Comparison of ENCODE assay signal across 7 mouse cellular contexts in the genomic region with DNA sequence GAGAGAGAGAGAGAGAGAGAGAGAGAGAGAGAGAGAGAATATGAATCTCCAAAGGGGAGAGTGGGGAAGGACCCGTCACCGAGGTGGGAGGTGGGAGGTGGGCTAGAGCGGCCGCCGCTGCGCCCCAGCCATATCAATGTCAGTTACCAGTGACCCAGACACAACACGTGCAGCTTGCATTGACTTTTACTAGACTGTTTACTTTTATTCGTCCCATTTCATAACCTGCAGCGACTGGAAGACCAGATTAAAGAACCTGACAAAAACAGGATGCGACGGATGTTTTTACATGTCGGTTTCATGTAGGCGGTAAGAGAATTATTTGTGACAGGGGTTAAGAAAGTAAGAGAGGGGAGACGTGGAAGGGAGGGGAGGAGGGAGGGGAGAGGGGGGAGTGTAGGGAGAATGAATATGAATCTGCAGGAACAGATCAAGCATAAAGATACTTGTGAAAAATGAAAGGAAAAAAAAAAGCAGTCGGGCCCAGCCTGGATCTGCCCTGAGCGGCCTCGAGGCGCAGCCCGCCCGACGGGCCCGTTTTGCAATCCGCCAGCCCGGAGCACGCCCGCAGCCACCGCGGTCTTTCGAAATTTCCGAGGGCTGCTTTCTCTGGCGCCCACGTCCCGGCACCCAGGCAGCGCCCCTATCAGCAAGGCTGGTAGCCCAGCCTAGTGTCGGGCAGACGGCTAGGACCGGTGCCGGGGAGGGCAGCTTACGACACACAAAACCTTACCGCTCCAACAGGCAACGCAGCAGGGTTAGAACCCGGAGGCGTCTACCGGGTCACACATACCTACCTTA. TPM values are rescaled to one million over a fixed set of nuclear protein-coding genes. Genes with fewer than 3 reads are reported as not detected.
DNase-seq lines count a peak whose midpoint lies in the region; ATAC-seq and TF ChIP-seq lines count a peak whose summit lies in the region.

No protein-coding gene starts in this region.

- TF ChIP-seq POLR2A in ES-Bruce4 (IDR thresholded peaks at IDR 0.05; ENCODE audit: insufficient read depth, low read length), result no peak

- DNase-seq in adrenal gland, adult (ENCODE audit: inconsistent age in 2 of 2, low spot score in 1 of 2), result peak; percentile 30 to 78
- DNase-seq in hindbrain, postnatal 0 days (ENCODE audit: low spot score), result peak; percentile 18
- DNase-seq in neural tube, embryonic 11.5 days (ENCODE audit: low spot score), result peak; percentile 58
- no peak for DNase-seq in right cerebral cortex, postnatal 25 days

- peaks cover 25% of the 10 kb centered on the region for H3K27me3 ChIP-seq in ES-Bruce4 (ENCODE audit: control insufficient read depth, insufficient read depth, low read length, poor library complexity, severe bottlenecking)
- peaks cover 44% of the 10 kb centered on the region for H3K27me3 ChIP-seq in forebrain, embryonic 13.5 days
- peaks cover 22% of the 10 kb centered on the region for H3K27me3 ChIP-seq in hindbrain, postnatal 0 days (ENCODE audit: insufficient read depth, low read length)
- H3K27me3 ChIP-seq in liver, embryonic 16.5 days (ENCODE audit: control insufficient read depth, insufficient read depth, low read depth, low read length), result peaks cover 64% of the 10 kb centered on the region
- peaks cover 14% of the 10 kb centered on the region for H3K27me3 ChIP-seq in neural tube, embryonic 11.5 days (ENCODE audit: control insufficient read depth, insufficient read depth, low read length)

- H3K9me3 ChIP-seq in ES-Bruce4 (replicated peaks; ENCODE audit: control insufficient read depth, insufficient read depth, low read length, poor library complexity, severe bottlenecking), result no peaks in the 10 kb centered on the region
- H3K9me3 ChIP-seq in forebrain, embryonic 13.5 days (replicated peaks), result no peaks in the 10 kb centered on the region
- no peaks in the 10 kb centered on the region for H3K9me3 ChIP-seq in hindbrain, postnatal 0 days (ENCODE audit: low read length)
- H3K9me3 ChIP-seq in liver, embryonic 16.5 days (replicated peaks; ENCODE audit: control insufficient read depth, low read length), result no peaks in the 10 kb centered on the region
- H3K9me3 ChIP-seq in neural tube, embryonic 11.5 days (ENCODE audit: control insufficient read depth, low read length), result no peaks in the 10 kb centered on the region

- no peak overlapping the region for H3K27ac ChIP-seq in ES-Bruce4 (ENCODE audit: insufficient read depth, low read length)
- no peak overlapping the region for H3K27ac ChIP-seq in forebrain, embryonic 13.5 days
- H3K27ac ChIP-seq in hindbrain, postnatal 0 days, result no peak overlapping the region
- H3K27ac ChIP-seq in liver, embryonic 16.5 days (ENCODE audit: low read length), result no peak overlapping the region
- H3K27ac ChIP-seq in neural tube, embryonic 11.5 days (ENCODE audit: low read depth, low read length), result no peak overlapping the region

- TF ChIP-seq CTCF in ES-Bruce4 (IDR thresholded peaks at IDR 0.05; ENCODE audit: low read depth, low read length), result no peak
- no peak for TF ChIP-seq CTCF in hindbrain, postnatal 0 days (IDR thresholded peaks at IDR 0.05; ENCODE audit: low read depth)

- H3K4me3 ChIP-seq in ES-Bruce4 (ENCODE audit: low read depth, low read length), result peak overlapping the region; percentile 40
- peak overlapping the region; percentile 59 for H3K4me3 ChIP-seq in forebrain, embryonic 13.5 days
- peak overlapping the region; percentile 62 for H3K4me3 ChIP-seq in hindbrain, postnatal 0 days (ENCODE audit: low read length)
- H3K4me3 ChIP-seq in liver, embryonic 16.5 days (ENCODE audit: low read depth, low read length), result peak overlapping the region; percentile 62
- peak overlapping the region; percentile 53 for H3K4me3 ChIP-seq in neural tube, embryonic 11.5 days (ENCODE audit: low read depth, low read length)

- no peak for TF ChIP-seq EP300 in ES-Bruce4 (IDR thresholded peaks at IDR 0.05; ENCODE audit: insufficient read depth, low read depth, low read length)

- H3K9ac ChIP-seq in ES-Bruce4 (ENCODE audit: low read depth, poor library complexity, severe bottlenecking), result 0 out of 2 replicates have a peak overlapping the region, but pooled peaks have one; percentile 18
- H3K9ac ChIP-seq in forebrain, embryonic 13.5 days, result peak overlapping the region; percentile 56
- no peak overlapping the region for H3K9ac ChIP-seq in hindbrain, postnatal 0 days (replicated peaks; ENCODE audit: low read length)
- peak overlapping the region; percentile 31 for H3K9ac ChIP-seq in liver, embryonic 16.5 days (ENCODE audit: low read depth, low read length)
- H3K9ac ChIP-seq in neural tube, embryonic 11.5 days (ENCODE audit: low read length), result peak overlapping the region; percentile 35; the same call in 1 of the 2 replicates

- H3K36me3 ChIP-seq in ES-Bruce4 (ENCODE audit: control insufficient read depth, insufficient read depth, low read length, poor library complexity, severe bottlenecking), result no peaks in the 10 kb centered on the region
- H3K36me3 ChIP-seq in forebrain, embryonic 13.5 days (ENCODE audit: poor library complexity, severe bottlenecking), result no peaks in the 10 kb centered on the region
- no peaks in the 10 kb centered on the region for H3K36me3 ChIP-seq in hindbrain, postnatal 0 days (ENCODE audit: insufficient read depth, low read length)
- no peaks in the 10 kb centered on the region for H3K36me3 ChIP-seq in liver, embryonic 16.5 days (ENCODE audit: control insufficient read depth, insufficient read depth)
- no peaks in the 10 kb centered on the region for H3K36me3 ChIP-seq in neural tube, embryonic 11.5 days (ENCODE audit: control insufficient read depth, insufficient read depth, low read length)

- peak overlapping the region; percentile 94 for H3K4me2 ChIP-seq in forebrain, embryonic 13.5 days
- H3K4me2 ChIP-seq in hindbrain, postnatal 0 days (ENCODE audit: low read depth, low read length), result peak overlapping the region; percentile 97
- peak overlapping the region; percentile 60 for H3K4me2 ChIP-seq in liver, embryonic 16.5 days (ENCODE audit: low read depth, low read length)
- peak overlapping the region; percentile 95 for H3K4me2 ChIP-seq in neural tube, embryonic 11.5 days (ENCODE audit: low read depth)

- ATAC-seq in forebrain, embryonic 13.5 days, result no peak
- ATAC-seq in hindbrain, postnatal 0 days, result no peak
- ATAC-seq in liver, embryonic 16.5 days (ENCODE audit: low read depth), result peak; percentile 45
- no peak for ATAC-seq in neural tube, embryonic 11.5 days (ENCODE audit: insufficient read depth, low FRiP score, low TSS enrichment)

- 1% methylated on average over 44 of the region's 44 CpGs for WGBS in forebrain, embryonic 13.5 days
- 2% methylated on average over 44 of the region's 44 CpGs for WGBS in hindbrain, postnatal 0 days
- WGBS in liver, embryonic 16.5 days (ENCODE audit: insufficient replicate concordance), result under 1% methylated on average over 44 of the region's 44 CpGs
- under 1% methylated on average over 44 of the region's 44 CpGs for WGBS in neural tube, embryonic 11.5 days

- H3K4me1 ChIP-seq in ES-Bruce4 (ENCODE audit: control insufficient read depth, insufficient read depth, low read length), result no peaks in the 10 kb centered on the region
- peaks cover 34% of the 10 kb centered on the region for H3K4me1 ChIP-seq in forebrain, embryonic 13.5 days
- peaks cover 13% of the 10 kb centered on the region; the same call in 1 of the 2 replicates for H3K4me1 ChIP-seq in hindbrain, postnatal 0 days (ENCODE audit: insufficient read depth, low read length)
- peaks cover 2% of the 10 kb centered on the region for H3K4me1 ChIP-seq in liver, embryonic 16.5 days (ENCODE audit: control insufficient read depth, low read depth, low read length)
- H3K4me1 ChIP-seq in neural tube, embryonic 11.5 days (ENCODE audit: control insufficient read depth, insufficient read depth, low read length), result no peaks in the 10 kb centered on the region; the same call in 1 of the 2 replicates

RNA-seq across cellular contexts. Expression of gene Fst, which starts 1.8 kb away (rescaled TPM):
- 3.2 and 3.6 TPM in 2 replicates for polyA plus RNA-seq in ES-Bruce4 (2011; ENCODE audit: insufficient read depth, insufficient read length, low read depth, missing spikeins)
- polyA plus RNA-seq in forebrain, embryonic 13.5 days (2015; fragmentation: Nextera tagmentation; extraction: Ambion mirVana), result 10.1 and 12.0 TPM in 2 replicates
- total RNA-seq in hindbrain, postnatal 0 days (2014; rRNA removed), result 1.7 TPM in 2 replicates
- 3.9 and 4.6 TPM in 2 replicates for polyA plus RNA-seq in hindbrain, postnatal 0 days (2015; fragmentation: Nextera tagmentation; extraction: Ambion mirVana)
- 3.6 and 4.3 TPM in 2 replicates for polyA plus RNA-seq in liver, embryonic 16.5 days (2015; fragmentation: Nextera tagmentation; extraction: Ambion mirVana)
- polyA plus RNA-seq in neural tube, embryonic 11.5 days (2014; fragmentation: Nextera tagmentation; extraction: Ambion mirVana), result 14.2 and 16.9 TPM in 2 replicates
